Mouse (Mus musculus) intestine, embryonic 15.5 days (tissue): ENCODE data around the gene Twist1. TPM values are rescaled to one million over a fixed set of nuclear protein-coding genes. Genes with fewer than 3 reads are reported as not detected.

Experiments
- ATAC-seq: fragments of 200-750 bp; cut with Nextera tagmentation; 2 replicates; pipeline ENCODE4 v1.8.0; 2017; ENCODE audit warnings: moderate TSS enrichment, moderate library complexity
- H3K27ac ChIP-seq: fragments of 300-500 bp; sonication (generic); 2 replicates; pipeline ENCODE4 v1.5.1; 2015; ENCODE audit warnings: mild to moderate bottlenecking, inconsistent platforms
- H3K27me3 ChIP-seq: fragments of 300-500 bp; sonication (generic); replicated peaks from 2 replicates; pipeline ENCODE4 v1.6.1; 2015; ENCODE audit warnings: inconsistent platforms
- H3K36me3 ChIP-seq: fragments of 300-500 bp; sonication (generic); 2 replicates; pipeline ENCODE4 v1.6.1; 2015; ENCODE audit warnings: inconsistent platforms
- H3K4me1 ChIP-seq: fragments of 300-500 bp; sonication (generic); replicated peaks from 2 replicates; pipeline ENCODE4 v1.6.1; 2015; ENCODE audit warnings: inconsistent platforms
- H3K4me2 ChIP-seq: fragments of 300-500 bp; sonication (generic); replicated peaks from 2 replicates; pipeline ENCODE4 v1.6.1; 2015; ENCODE audit warnings: mild to moderate bottlenecking, inconsistent platforms
- H3K4me3 ChIP-seq: fragments of 300-500 bp; sonication (generic); replicated peaks from 2 replicates; pipeline ENCODE4 v1.5.1; 2015; ENCODE audit warnings: inconsistent platforms
- H3K9ac ChIP-seq: fragments of 300-500 bp; sonication (generic); 2 replicates; pipeline ENCODE4 v1.6.1; 2015; ENCODE audit warnings: inconsistent platforms
- H3K9me3 ChIP-seq: fragments of 300-500 bp; sonication (generic); 2 replicates; pipeline ENCODE4 v1.6.1; 2016; ENCODE audit warnings: inconsistent platforms
- WGBS: fragments of 180-500 bp; shearing (Covaris S2); methylation state at CpG from one replicate; pipeline ENCODE4 v1.1.7; 2015; 5-methylcytosine and 5-hydroxymethylcytosine counted together
- polyA plus RNA-seq: library from polyadenylated mRNA; unstranded; fragments of >200 nt; fragmentation: Nextera tagmentation; extraction: Ambion mirVana; gene quantifications from 2 replicates; pipeline ENCODE4 v1.2.1, GENCODE M21; 2015

Twist1 gene
- polyA plus RNA-seq: 2.2 and 2.9 TPM in 2 replicates

DNA sequence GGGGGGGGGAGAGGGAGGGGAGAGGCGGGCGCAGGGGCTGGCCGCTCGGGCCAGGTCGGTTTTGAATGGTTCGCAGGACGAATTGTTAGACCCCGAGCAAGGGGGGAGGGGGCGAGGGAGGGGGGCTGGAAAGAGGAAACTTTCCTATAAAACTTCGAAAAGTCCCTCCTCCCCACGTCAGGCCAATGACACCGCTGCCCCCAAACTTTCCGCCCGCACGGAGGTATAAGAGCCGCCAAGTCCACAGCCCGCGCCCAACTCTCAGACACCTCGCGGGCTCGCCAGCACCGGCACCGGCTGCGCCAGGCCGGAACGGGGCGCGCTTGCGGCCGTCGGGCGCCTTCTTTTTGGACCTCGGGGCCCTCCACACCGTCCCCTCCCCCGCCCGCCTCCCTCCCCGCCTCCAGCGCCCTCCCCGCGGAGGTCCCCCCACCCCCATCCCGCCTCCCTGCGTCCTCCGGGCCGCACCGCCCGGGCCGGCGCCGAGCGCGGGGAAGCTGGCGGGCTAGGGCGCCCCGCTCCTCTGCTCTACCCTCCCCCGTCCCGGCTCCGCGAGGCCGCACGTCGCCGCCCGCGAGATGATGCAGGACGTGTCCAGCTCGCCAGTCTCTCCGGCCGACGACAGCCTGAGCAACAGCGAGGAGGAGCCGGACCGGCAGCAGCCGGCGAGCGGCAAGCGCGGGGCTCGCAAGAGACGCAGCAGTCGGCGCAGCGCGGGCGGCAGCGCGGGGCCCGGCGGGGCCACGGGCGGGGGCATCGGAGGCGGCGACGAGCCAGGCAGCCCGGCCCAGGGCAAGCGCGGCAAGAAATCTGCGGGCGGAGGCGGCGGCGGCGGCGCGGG is at the start of gene Twist1:
Twist1 (plus strand) TSS at position 272 of the 841 bp plus-strand sequence.
- Histone ChIP-seq H3K4me3 (peak within 1 kb of the TSS; percentile 60), H3K9me3 (no peaks in the 10 kb centered on the region), H3K4me2 (peak within 1 kb of the TSS; percentile 89), H3K4me1 (peaks cover 12% of the 10 kb centered on the region), H3K27ac (peak within 1 kb of the TSS; percentile 62), H3K9ac (peak within 1 kb of the TSS; percentile 62), H3K27me3 (peaks cover 57% of the 10 kb centered on the region), H3K36me3 (no peaks in the 10 kb centered on the region)
- under 1% methylated on average over 92 of the region's 105 CpGs for WGBS
- peak; percentile 81 for ATAC-seq

DNA sequence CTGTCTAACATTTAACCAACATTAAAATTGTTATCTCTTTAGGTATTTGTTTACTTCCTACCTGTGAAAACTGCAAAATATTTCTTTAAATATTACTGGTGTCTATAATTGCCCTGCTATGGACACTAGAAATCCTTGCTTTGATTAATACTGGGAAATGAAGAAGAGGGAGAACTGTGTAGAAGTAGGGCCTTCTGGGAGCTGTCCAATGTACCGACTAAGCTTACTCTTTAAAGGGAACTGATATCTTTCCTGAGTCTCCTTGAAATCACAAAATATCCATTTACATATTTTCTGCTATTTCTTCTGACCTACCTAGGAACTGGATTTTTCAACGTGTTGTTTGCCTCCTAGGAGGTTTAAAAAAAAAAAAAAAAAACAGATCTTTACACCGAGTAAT is 30.7 kb upstream of the Twist1 start:
- no peak for ATAC-seq
- Histone ChIP-seq H3K27ac (no peak overlapping the region), H3K9me3 (no peaks in the 10 kb centered on the region), H3K4me3 (no peak overlapping the region), H3K9ac (no peak overlapping the region), H3K27me3 (peaks cover 31% of the 10 kb centered on the region), H3K4me1 (no peaks in the 10 kb centered on the region), H3K4me2 (no peak overlapping the region), H3K36me3 (no peaks in the 10 kb centered on the region)
- WGBS: 14% methylated on average over 3 of the region's 3 CpGs

DNA sequence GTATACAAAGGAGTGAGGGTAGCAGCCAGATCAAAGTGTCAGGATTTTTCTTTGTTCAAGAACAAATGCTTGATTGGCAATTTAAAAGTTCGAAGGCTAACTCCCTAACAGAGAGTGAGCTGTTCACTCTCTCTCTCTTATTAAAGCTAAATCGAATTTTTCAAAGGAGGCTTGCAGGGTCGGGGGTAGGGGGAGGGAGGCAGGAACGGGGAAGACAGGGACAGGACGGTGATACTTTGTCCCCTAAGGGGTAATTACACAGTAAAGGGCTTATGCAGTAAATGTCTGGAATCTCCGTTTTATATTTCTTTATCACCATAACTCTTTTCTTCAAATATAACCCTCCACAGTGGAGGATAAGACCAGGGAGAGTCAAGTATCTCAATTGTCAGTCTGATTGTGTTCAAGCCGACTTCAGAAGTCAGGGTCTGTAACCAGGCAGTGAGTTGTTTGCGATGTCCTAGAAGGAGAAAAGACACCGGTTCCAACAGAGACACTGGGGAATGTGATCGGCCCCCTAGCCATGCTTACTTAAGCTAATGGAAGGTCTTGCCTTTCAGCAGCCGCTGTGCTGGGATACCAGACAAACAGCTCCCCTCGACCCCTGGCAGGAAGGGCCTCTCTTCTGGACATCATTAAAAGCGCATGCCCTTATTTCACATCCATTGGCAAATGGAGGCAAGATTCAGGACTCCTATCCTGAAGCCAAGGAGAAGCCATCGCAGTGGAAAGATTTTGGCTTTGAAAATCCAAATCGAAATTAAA is 30.0 kb upstream of the Twist1 start:
- Histone ChIP-seq H3K4me3 (no peak overlapping the region), H3K4me2 (no peak overlapping the region), H3K4me1 (no peaks in the 10 kb centered on the region), H3K36me3 (no peaks in the 10 kb centered on the region), H3K9me3 (no peaks in the 10 kb centered on the region), H3K27me3 (peaks cover 31% of the 10 kb centered on the region), H3K27ac (no peak overlapping the region), H3K9ac (no peak overlapping the region)
- 2% methylated on average over 15 of the region's 15 CpGs for WGBS
- ATAC-seq: no peak

DNA sequence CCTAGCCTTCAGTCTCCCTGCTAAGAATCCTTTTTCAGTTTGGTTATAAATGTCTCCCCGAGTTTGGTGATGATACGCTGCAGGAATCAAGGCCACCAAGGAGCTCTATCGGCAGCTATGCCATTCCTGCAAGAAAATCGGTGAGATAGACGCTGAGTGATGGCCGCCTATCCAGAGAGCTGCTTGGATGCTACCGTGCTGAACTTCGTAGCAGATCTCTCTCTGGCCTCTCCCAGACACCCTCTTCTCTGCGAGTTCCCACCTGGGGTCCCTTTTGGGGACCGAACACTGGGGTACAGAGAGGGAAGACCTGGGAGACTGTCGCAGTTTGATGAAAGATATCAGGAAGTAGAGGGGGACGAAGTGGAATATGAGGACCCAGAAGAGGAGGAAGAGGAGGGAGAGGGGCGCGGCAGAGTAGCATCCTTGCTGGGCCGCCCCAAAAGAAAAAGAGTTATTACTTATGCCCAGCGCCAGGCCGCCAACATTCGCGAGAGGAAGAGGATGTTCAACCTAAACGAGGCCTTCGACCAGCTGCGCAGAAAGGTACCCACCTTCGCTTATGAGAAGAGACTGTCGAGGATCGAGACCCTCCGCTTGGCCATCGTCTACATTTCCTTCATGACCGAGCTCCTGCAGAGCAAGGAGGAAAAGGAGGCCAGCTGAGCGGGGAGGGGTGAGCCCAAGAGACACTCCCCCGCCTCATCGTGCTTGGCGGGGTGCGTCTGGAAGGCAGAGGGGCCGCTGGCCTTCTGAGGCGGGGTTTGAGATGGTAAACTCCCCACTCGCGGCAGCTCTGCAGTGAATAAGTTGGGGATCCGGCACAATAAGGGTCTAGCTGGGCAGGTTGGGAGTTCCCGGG is 28.9 kb upstream of the Twist1 start, which contains the start of gene Ferd3l:
Ferd3l (plus strand) TSS at position 95 of the 862 bp plus-strand sequence.
- Histone ChIP-seq H3K4me3 (no peak within 1 kb of the TSS), H3K27me3 (peaks cover 31% of the 10 kb centered on the region), H3K4me1 (no peaks in the 10 kb centered on the region), H3K9me3 (no peaks in the 10 kb centered on the region), H3K9ac (no peak within 1 kb of the TSS), H3K4me2 (peak within 1 kb of the TSS; percentile 48), H3K36me3 (no peaks in the 10 kb centered on the region), H3K27ac (no peak within 1 kb of the TSS)
- 1% methylated on average over 39 of the region's 39 CpGs for WGBS
- no peak for ATAC-seq

- H3K9ac ChIP-seq: no peak overlapping the region
- H3K9me3 ChIP-seq: no peaks in the 10 kb centered on the region
- H3K4me3 ChIP-seq: no peak overlapping the region
- H3K4me1 ChIP-seq: peaks cover 7% of the 10 kb centered on the region; the same call in 1 of the 2 replicates
- 8% methylated on average over 3 of the region's 3 CpGs for WGBS
- no peak for ATAC-seq
- peaks cover 34% of the 10 kb centered on the region for H3K27me3 ChIP-seq
- no peak overlapping the region for H3K4me2 ChIP-seq
- no peak overlapping the region for H3K27ac ChIP-seq
- H3K36me3 ChIP-seq: no peaks in the 10 kb centered on the region
Observed at GRCm38 (mm10) chr12:33952843-33953242, 4.6 kb upstream of the Twist1 start.

- no peaks in the 10 kb centered on the region for H3K36me3 ChIP-seq
- H3K27ac ChIP-seq: no peak overlapping the region
- no peak overlapping the region for H3K4me3 ChIP-seq
- no peak overlapping the region for H3K9ac ChIP-seq
- peaks cover 50% of the 10 kb centered on the region for H3K27me3 ChIP-seq
- 28% methylated on average over 8 of the region's 8 CpGs for WGBS
- peaks cover 12% of the 10 kb centered on the region for H3K4me1 ChIP-seq
- no peaks in the 10 kb centered on the region for H3K9me3 ChIP-seq
- no peak for ATAC-seq
- H3K4me2 ChIP-seq: no peak overlapping the region
Observed at GRCm38 (mm10) chr12:33954931-33955565, 2.4 kb upstream of the Twist1 start.

DNA sequence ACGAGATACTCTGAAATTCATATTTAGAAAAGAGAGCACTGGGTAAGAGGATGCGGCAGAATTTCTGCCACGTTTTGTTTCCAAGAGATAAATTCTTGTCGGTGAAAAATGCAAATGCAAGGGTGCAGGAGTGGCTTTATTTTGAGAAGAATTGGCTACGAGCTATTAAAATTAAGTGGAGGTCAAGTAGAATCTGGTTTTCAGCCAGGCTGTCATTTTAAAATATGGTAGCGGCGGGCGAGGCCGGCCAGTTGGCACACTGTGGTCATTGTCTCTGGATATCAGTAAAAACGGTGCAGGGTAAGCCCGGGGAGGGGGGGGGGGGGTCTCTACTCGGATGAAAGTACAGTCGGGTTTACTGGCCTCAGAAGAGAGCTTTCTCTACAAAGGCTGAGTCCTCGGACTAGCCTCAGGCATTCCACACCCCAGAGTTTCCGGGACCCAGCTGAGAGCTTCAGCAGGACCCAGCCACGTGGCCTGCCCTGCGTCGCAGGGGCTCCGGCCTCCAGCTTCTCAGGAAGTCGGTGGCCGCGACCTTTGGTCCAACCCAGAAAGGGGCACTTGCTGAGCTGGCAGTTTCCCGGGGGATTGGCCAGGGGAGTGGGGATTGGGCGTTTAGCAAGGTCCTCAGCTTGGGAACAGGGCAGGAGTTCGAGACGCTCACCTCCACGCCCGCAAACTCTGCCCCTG is 1.7 kb upstream of the Twist1 start:
- Histone ChIP-seq H3K27me3 (peaks cover 46% of the 10 kb centered on the region), H3K9ac (no peak overlapping the region), H3K27ac (no peak overlapping the region), H3K4me2 (peak overlapping the region; percentile 45), H3K4me3 (peak overlapping the region; percentile 18; the same call in 1 of the 2 replicates), H3K4me1 (peaks cover 12% of the 10 kb centered on the region), H3K9me3 (no peaks in the 10 kb centered on the region), H3K36me3 (no peaks in the 10 kb centered on the region)
- no peak for ATAC-seq
- WGBS: 6% methylated on average over 28 of the region's 28 CpGs

DNA sequence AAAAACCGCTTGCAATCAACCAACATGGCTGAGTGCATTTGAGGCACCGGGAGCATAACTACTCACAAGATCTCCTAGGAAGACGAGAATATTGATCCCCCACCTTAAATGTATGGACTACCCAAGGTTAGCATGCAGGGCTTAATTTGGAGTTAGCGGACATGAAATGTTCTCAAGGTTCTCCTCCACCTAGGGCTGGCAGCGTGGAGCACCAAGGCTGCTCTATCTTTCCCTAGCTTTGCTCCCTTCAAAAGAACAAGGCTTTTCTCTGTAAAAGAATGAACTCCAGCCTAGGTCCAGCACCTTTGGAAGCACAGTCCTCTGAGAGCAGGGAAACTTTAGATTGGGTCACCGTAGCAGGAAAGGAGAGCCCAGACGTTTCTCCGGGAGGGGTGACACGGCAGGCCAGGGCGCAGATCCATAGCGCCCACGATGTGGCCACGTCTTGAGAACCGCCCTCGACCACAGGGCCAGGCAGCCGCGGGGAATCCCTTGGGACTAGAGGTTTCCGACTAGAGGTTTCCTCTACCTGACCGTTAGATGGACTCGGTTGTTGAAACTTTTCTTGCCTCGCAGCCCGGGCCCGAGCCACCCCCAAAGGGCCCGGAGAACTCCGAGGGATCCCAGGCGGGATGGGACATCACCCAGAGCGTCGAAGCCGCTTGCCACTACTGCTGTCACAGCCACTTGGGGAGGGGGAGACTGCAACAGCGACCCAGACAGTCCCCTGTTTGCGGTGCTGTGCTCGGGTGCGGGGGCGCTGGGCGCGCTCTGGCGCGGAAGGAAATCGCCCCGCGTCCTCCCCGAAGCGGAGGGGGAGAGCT is 683 bp upstream of the Twist1 start:
- H3K4me1 ChIP-seq: peaks cover 12% of the 10 kb centered on the region
- H3K9me3 ChIP-seq: no peaks in the 10 kb centered on the region
- no peaks in the 10 kb centered on the region for H3K36me3 ChIP-seq
- ATAC-seq: peak; percentile 16; the same call in 1 of the 2 replicates
- 0 out of 2 replicates have a peak overlapping the region, but pooled peaks have one; percentile 13 for H3K27ac ChIP-seq
- 2% methylated on average over 43 of the region's 43 CpGs for WGBS
- peak overlapping the region; percentile 62 for H3K9ac ChIP-seq
- peak overlapping the region; percentile 60 for H3K4me3 ChIP-seq
- peaks cover 49% of the 10 kb centered on the region for H3K27me3 ChIP-seq
- peak overlapping the region; percentile 89 for H3K4me2 ChIP-seq

- Histone ChIP-seq H3K9ac (peak overlapping the region; percentile 62), H3K4me3 (peak overlapping the region; percentile 60), H3K27me3 (peaks cover 64% of the 10 kb centered on the region), H3K4me2 (peak overlapping the region; percentile 89), H3K27ac (peak overlapping the region; percentile 62; the same call in 1 of the 2 replicates), H3K36me3 (no peaks in the 10 kb centered on the region), H3K4me1 (peaks cover 12% of the 10 kb centered on the region), H3K9me3 (no peaks in the 10 kb centered on the region)
- ATAC-seq: peak; percentile 51
- 1% methylated on average over 55 of the region's 56 CpGs for WGBS
Observed at GRCm38 (mm10) chr12:33958241-33959194, 1.0 kb downstream of the Twist1 start.
